Mouse (Mus musculus): ENCODE measurements around the gene Ptger2. TPM values are rescaled to one million over a fixed set of nuclear protein-coding genes. Genes with fewer than 3 reads are reported as not detected.
A peak's percentile ranks its signal among the peaks of the same experiment; 100 is the strongest.

Gene Ptger2
- polyA plus RNA-seq, 1 experiment, result 2.8 TPM

DNA sequence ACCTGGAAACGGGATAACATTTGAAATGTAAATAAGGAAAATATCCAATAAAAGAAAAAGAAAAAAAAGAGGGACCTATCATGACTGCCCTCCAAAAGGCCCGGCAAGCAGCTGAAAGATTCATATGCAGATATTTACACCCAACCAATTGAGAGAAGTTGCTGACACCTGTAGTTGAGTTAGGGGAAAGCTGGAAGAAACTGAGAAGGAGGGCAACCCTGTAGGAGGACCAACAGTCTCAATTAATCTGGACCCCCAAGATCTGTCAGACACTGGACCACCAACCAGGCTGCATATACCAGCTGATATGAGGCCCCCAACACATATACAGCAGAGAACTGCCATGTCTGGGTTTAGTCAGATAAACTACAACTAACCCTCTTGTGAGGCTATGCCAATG is 60.1 kb downstream of the Ptger2 start:
- H3K4me1 ChIP-seq (ENCODE audit: control insufficient read depth, insufficient read depth, insufficient read length, low read length), result no peaks in the 10 kb centered on the region
- H3K27me3 ChIP-seq (ENCODE audit: control insufficient read depth, insufficient read depth, low read length), result no peaks in the 10 kb centered on the region
- TF ChIP-seq CTCF (IDR thresholded peaks at IDR 0.05; ENCODE audit: extremely low read depth, insufficient read length, insufficient replicate concordance, low read depth, low read length) (no peak), POLR2A (IDR thresholded peaks at IDR 0.05; ENCODE audit: low read depth, low read length) (no peak)
- no peak overlapping the region for H3K27ac ChIP-seq (ENCODE audit: insufficient read depth, low read depth, low read length)
- 54% methylated on average over 2 of the region's 2 CpGs for WGBS
- no peaks in the 10 kb centered on the region for H3K36me3 ChIP-seq (ENCODE audit: control insufficient read depth, insufficient read depth, low read length)
- no peak overlapping the region for H3K4me3 ChIP-seq (ENCODE audit: low read depth, low read length)

DNA sequence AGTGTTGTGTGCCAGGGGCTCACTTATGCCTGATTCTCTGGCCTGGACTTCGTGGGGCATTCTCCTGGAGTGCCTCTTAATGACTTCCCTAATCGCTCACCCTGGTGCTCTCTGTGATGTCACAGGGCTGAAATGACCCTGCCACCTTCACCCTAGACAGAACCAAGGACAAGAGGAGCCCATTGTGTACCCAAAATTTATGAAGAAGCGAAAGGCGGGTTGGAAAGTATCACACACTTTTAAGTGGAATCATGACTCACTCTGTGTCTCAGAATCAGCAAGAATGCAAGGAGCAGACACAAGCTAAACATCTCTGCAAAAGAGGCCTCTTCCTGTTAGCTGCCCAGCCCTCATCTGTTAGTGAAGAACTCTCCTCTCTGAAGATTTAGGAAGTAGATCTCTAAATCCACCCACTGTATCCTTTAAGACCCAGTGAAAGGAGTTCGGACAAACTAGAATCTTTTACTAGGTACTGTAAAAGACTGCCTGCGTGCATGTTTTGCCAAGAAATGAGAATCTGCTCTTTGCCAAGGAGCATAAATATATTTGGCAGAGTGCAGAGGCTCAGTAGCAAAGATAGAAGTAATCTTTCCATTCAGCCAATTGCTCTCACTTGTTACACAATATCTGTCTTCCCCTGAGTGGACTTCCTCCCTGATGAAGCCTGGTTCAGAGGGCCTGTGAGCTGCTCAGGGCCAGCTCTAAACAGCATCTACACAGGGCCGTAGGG is 61.9 kb downstream of the Ptger2 start:
- no peaks in the 10 kb centered on the region for H3K27me3 ChIP-seq (ENCODE audit: control insufficient read depth, insufficient read depth, low read length)
- 58% methylated on average over 7 of the region's 7 CpGs for WGBS
- H3K36me3 ChIP-seq (ENCODE audit: control insufficient read depth, insufficient read depth, low read length), result no peaks in the 10 kb centered on the region
- H3K27ac ChIP-seq (ENCODE audit: insufficient read depth, low read depth, low read length), result peak overlapping the region; percentile 82
- TF ChIP-seq POLR2A (IDR thresholded peaks at IDR 0.05; ENCODE audit: low read depth, low read length) (no peak), CTCF (IDR thresholded peaks at IDR 0.05; ENCODE audit: extremely low read depth, insufficient read length, insufficient replicate concordance, low read depth, low read length) (no peak)
- no peaks in the 10 kb centered on the region for H3K4me1 ChIP-seq (ENCODE audit: control insufficient read depth, insufficient read depth, insufficient read length, low read length)
- H3K4me3 ChIP-seq (ENCODE audit: low read depth, low read length), result no peak overlapping the region

DNA sequence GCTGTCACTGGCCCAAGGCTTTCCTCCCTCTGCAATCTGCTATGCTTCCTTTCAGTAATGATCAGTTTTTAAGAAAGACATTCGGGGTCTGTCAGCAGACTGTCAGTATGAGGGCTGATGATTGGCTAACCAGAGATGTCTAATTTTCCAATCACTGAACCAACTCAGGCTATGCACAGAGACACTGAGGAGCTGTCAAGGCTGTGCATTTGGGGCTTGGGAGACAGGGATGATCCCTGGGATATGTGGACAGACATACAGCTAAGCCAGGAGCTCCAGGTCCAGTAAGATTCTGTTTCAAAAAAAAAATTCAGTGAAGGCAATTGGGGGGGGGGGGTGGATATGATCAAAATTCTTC is 62.4 kb downstream of the Ptger2 start:
- H3K36me3 ChIP-seq (ENCODE audit: control insufficient read depth, insufficient read depth, low read length), result no peaks in the 10 kb centered on the region
- TF ChIP-seq CTCF (IDR thresholded peaks at IDR 0.05; ENCODE audit: extremely low read depth, insufficient read length, insufficient replicate concordance, low read depth, low read length), result no peak
- peak overlapping the region; percentile 82 for H3K27ac ChIP-seq (ENCODE audit: insufficient read depth, low read depth, low read length)
- WGBS, result 64% methylated on average over 1 of the region's 1 CpGs
- H3K4me3 ChIP-seq (ENCODE audit: low read depth, low read length), result no peak overlapping the region
- H3K27me3 ChIP-seq (ENCODE audit: control insufficient read depth, insufficient read depth, low read length), result no peaks in the 10 kb centered on the region
- H3K4me1 ChIP-seq (ENCODE audit: control insufficient read depth, insufficient read depth, insufficient read length, low read length), result no peaks in the 10 kb centered on the region

DNA sequence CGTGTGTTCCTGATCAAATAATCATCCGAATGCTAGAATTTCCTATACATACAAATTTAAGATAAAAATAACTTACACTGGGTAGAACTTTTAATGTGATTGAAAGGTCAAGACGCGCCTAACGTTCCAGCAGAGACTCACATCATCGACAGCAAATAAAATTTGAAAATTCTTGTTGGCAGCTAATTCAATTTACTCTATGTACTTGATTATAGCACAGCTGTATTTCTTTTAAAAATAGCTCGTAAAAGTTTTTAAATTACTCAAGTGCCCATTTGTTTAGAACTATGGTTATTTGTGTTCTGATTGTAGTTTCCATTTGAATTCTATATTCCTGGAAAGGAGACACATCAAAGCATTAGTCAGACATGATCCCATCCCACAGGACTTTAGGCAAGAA is 63.1 kb downstream of the Ptger2 start:
- Histone ChIP-seq H3K36me3 (ENCODE audit: control insufficient read depth, insufficient read depth, low read length) (no peaks in the 10 kb centered on the region), H3K27ac (ENCODE audit: insufficient read depth, low read depth, low read length) (no peak overlapping the region), H3K27me3 (ENCODE audit: control insufficient read depth, insufficient read depth, low read length) (no peaks in the 10 kb centered on the region), H3K4me3 (ENCODE audit: low read depth, low read length) (no peak overlapping the region), H3K4me1 (ENCODE audit: control insufficient read depth, insufficient read depth, insufficient read length, low read length) (no peaks in the 10 kb centered on the region)
- WGBS, result 81% methylated on average over 7 of the region's 7 CpGs
- TF ChIP-seq POLR2A (IDR thresholded peaks at IDR 0.05; ENCODE audit: low read depth, low read length) (no peak), CTCF (IDR thresholded peaks at IDR 0.05; ENCODE audit: extremely low read depth, insufficient read length, insufficient replicate concordance, low read depth, low read length) (no peak)

Other genes with a start within 250 kb of the Ptger2 start
- not detected in 2 replicates for gene Gm8267, start 237.9 kb upstream of the Ptger2 start, polyA plus RNA-seq (2012; rRNA removed)
- 0.11 and 1.0 TPM in 2 replicates for gene Ptgdr, start 128.8 kb upstream of the Ptger2 start, polyA plus RNA-seq (2012; rRNA removed)
- 2.1 and 2.4 TPM in 2 replicates for gene Gpr137c, start 231.5 kb downstream of the Ptger2 start, polyA plus RNA-seq (2012; rRNA removed)
- 0.90 and 1.4 TPM in 2 replicates for gene Txndc16, start 232.1 kb downstream of the Ptger2 start, polyA plus RNA-seq (2012; rRNA removed)